Mouse (Mus musculus) adrenal gland, postnatal 10 days (tissue): ENCODE measurements around the gene Iqsec3. TPM values are rescaled to one million over a fixed set of nuclear protein-coding genes. Genes with fewer than 3 reads are reported as not detected.

Experiments used
- DNase-seq: peaks from one replicate; pipeline ENCODE4 v3.0.0; 2021; ENCODE audit warnings: mixed read lengths
- long read RNA-seq, 2 experiments: library from polyadenylated mRNA; stranded (forward); transcript quantifications; one replicate each; pipeline ENCODE4 v2.0.0; 2021
- total RNA-seq, 2 experiments: library from RNA; stranded (reverse); gene quantifications; 2 replicates each; pipeline ENCODE4 v1.2.3; 2021

The Iqsec3 gene
- 1 to 10 TPM; 3.1 to 4.5 TPM for total RNA-seq
- long read RNA-seq, experiment 1, partial matches to known transcripts, result 0 of 1 reads
- long read RNA-seq, experiment 1, other reads (novel, unspliced or antisense), result 1 of 1 reads
- long read RNA-seq, experiment 2, partial matches to known transcripts, result 0 of 1 reads
- long read RNA-seq, experiment 2, other reads (novel, unspliced or antisense), result 1 of 1 reads

- DNase-seq, result peak; percentile 99
These were observed at the start of gene Iqsec3 for GRCm38 (mm10) chr6:121473093-121473821. Gene Iqsec3 (minus strand): TSS chr6:121473678.

- no peak for DNase-seq
These were observed 48.7 kb upstream of the Iqsec3 start for GRCm38 (mm10) chr6:121522106-121522705.

- DNase-seq, result no peak
These were observed 47.6 kb upstream of the Iqsec3 start for GRCm38 (mm10) chr6:121521030-121521429.

- no peak for DNase-seq
These were observed 46.4 kb upstream of the Iqsec3 start for GRCm38 (mm10) chr6:121519896-121520295.

GRCm38 (mm10) chr6:121519266-121519810 is 45.9 kb upstream of the Iqsec3 start:
- DNase-seq, result no peak

- no peak for DNase-seq
These were observed 44.2 kb upstream of the Iqsec3 start for GRCm38 (mm10) chr6:121517726-121518125.

GRCm38 (mm10) chr6:121510381-121510780 is 36.9 kb upstream of the Iqsec3 start:
- DNase-seq, result no peak

GRCm38 (mm10) chr6:121509871-121510270 is 36.4 kb upstream of the Iqsec3 start:
- DNase-seq, result no peak

- DNase-seq, result peak; percentile 12
These were observed 34.8 kb upstream of the Iqsec3 start for GRCm38 (mm10) chr6:121508266-121508665.

GRCm38 (mm10) chr6:121501044-121501638 is 27.7 kb upstream of the Iqsec3 start:
- no peak for DNase-seq

- DNase-seq, result no peak
These were observed 26.4 kb upstream of the Iqsec3 start for GRCm38 (mm10) chr6:121499856-121500255.

- DNase-seq, result peak; percentile 25
These were observed 25.5 kb upstream of the Iqsec3 start for GRCm38 (mm10) chr6:121498819-121499535.

- no peak for DNase-seq
These were observed 22.1 kb upstream of the Iqsec3 start for GRCm38 (mm10) chr6:121495606-121496005.

- no peak for DNase-seq
These were observed 21.5 kb upstream of the Iqsec3 start for GRCm38 (mm10) chr6:121495026-121495425.

- no peak for DNase-seq
These were observed 20.8 kb upstream of the Iqsec3 start for GRCm38 (mm10) chr6:121494319-121494718.

- DNase-seq, result no peak
These were observed 17.9 kb upstream of the Iqsec3 start for GRCm38 (mm10) chr6:121491339-121491738.

GRCm38 (mm10) chr6:121472273-121472672 is 1.2 kb downstream of the Iqsec3 start:
- DNase-seq, result no peak

GRCm38 (mm10) chr6:121468235-121468634 is 5.2 kb downstream of the Iqsec3 start:
- DNase-seq, result no peak

- DNase-seq, result no peak
These were observed 10.7 kb downstream of the Iqsec3 start for GRCm38 (mm10) chr6:121462628-121463340.

GRCm38 (mm10) chr6:121457381-121457780 is 16.1 kb downstream of the Iqsec3 start:
- DNase-seq, result no peak

GRCm38 (mm10) chr6:121456651-121457050 is 16.8 kb downstream of the Iqsec3 start:
- DNase-seq, result no peak
